Mouse (Mus musculus) liver, embryonic 11.5 days (tissue): ENCODE measurements around the gene Gm17324. TPM values are rescaled to one million over a fixed set of nuclear protein-coding genes. Genes with fewer than 3 reads are reported as not detected.
"Not testable (repeated sequence)": the region's sequence is repeated elsewhere in the genome, so short reads cannot be mapped to it uniquely, and the experiment has no call there.

Experiments used
- ATAC-seq: fragments of 200-750 bp; cut with Nextera tagmentation; replicated peaks from 2 replicates; pipeline ENCODE4 v1.8.0; 2017; ENCODE audit warnings: moderate number of reproducible peaks, mild to moderate bottlenecking, moderate TSS enrichment, moderate library complexity; ENCODE audit not compliant: low FRiP score
- DNase-seq: peaks from one replicate; pipeline ENCODE4 v3.0.0-alpha.2; 2017; ENCODE audit warnings: low spot score
- H3K27ac ChIP-seq: fragments of 300-500 bp; sonication (generic); 2 replicates; pipeline ENCODE4 v1.5.1; 2014; ENCODE audit warnings: mild to moderate bottlenecking, low read depth, low read length, control low read depth
- H3K27me3 ChIP-seq: fragments of 300-500 bp; sonication (generic); replicated peaks from 2 replicates; pipeline ENCODE4 v1.6.1; 2014; ENCODE audit warnings: low read length, mixed read lengths; ENCODE audit not compliant: control insufficient read depth, insufficient read depth
- H3K36me3 ChIP-seq: fragments of 300-500 bp; sonication (generic); 2 replicates; pipeline ENCODE4 v1.6.1; 2014; ENCODE audit warnings: mild to moderate bottlenecking, low read length, moderate library complexity, mixed read lengths; ENCODE audit not compliant: control insufficient read depth, insufficient read depth
- H3K4me1 ChIP-seq: fragments of 300-500 bp; sonication (generic); replicated peaks from 2 replicates; pipeline ENCODE4 v1.6.1; 2014; ENCODE audit warnings: low read length, mixed read lengths; ENCODE audit not compliant: control insufficient read depth, insufficient read depth
- H3K4me2 ChIP-seq: fragments of 300-500 bp; sonication (generic); 2 replicates; pipeline ENCODE4 v1.6.1; 2014; ENCODE audit warnings: mild to moderate bottlenecking, control low read depth, moderate library complexity
- H3K4me3 ChIP-seq: fragments of 300-500 bp; sonication (generic); 2 replicates; pipeline ENCODE4 v1.5.1; 2014; ENCODE audit warnings: low read depth, low read length, control low read depth
- H3K9ac ChIP-seq: fragments of 300-500 bp; sonication (generic); 2 replicates; pipeline ENCODE4 v1.6.1; 2014; ENCODE audit warnings: low read depth, low read length, control low read depth
- H3K9me3 ChIP-seq: fragments of 300-500 bp; sonication (generic); 2 replicates; pipeline ENCODE4 v1.6.1; 2016; ENCODE audit warnings: low read length, inconsistent platforms, mixed read lengths; ENCODE audit not compliant: control insufficient read depth
- WGBS: fragments of 180-500 bp; shearing (Covaris S2); extraction: QIAGEN DNeasy Blood & Tissue Kit; methylation state at CpG from one replicate; pipeline ENCODE4 v1.1.7; 2014; 5-methylcytosine and 5-hydroxymethylcytosine counted together
- polyA plus RNA-seq: library from polyadenylated mRNA; unstranded; fragments of >200 nt; fragmentation: Nextera tagmentation; extraction: Ambion mirVana; gene quantifications from 2 replicates; pipeline ENCODE4 v1.2.1, GENCODE M21; 2014

The Gm17324 gene
- polyA plus RNA-seq, 1 experiment from 2014 or later = 0.96 TPM

DNA sequence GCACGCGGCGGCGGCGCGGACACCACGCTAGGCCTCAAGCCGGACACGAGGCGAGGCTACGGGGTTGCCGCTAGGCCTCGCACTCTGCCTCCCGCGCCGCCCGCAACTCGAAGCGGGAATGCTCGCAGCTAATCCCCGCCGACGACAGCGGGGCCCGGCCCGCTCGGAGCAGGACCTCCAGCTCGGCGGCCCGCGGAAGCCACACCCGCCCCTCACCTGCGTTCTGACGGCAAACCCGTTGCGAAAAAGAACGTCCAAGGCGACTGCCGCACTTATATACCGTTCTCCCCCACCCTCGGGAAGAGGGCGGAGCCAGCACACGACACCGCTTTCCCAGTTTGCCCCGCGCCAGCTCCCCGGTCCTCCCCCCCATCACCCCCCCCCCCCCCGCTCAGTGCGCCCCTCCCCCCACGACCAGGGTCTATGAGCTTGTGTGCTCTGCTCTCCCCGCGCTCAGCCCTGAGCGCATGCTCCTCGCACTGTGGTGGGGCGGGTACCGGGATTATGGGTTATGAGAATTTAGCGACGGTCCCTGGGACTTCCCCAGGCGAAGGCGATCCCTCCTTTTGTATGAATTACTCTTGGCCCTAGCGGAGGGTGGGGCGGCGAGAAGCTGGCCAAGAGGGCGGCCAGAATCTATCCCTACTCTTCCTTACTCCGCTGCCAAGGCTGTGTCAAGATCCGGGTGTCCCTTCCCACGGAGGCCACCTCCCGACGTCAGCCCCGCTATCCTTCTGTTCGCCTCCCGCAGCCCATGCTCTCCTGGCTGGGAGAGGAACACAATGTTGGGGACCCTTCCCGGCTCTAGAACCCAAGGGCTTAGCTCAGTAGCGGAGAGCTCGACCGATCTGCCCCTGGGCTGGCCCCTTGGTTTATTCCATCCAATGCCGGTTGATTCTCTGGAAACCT lies 33.1 kb upstream of the Gm17324 start:
- Histone ChIP-seq H3K27ac (peak overlapping the region; percentile 100), H3K9ac (peak overlapping the region; percentile 100), H3K4me2 (peak overlapping the region; percentile 75), H3K4me1 (peaks cover 11% of the 10 kb centered on the region), H3K4me3 (peak overlapping the region; percentile 97), H3K27me3 (no peaks in the 10 kb centered on the region), H3K36me3 (peaks cover 28% of the 10 kb centered on the region), H3K9me3 (no peaks in the 10 kb centered on the region)
- peak; percentile 97 for DNase-seq
- under 1% methylated on average over 75 of the region's 77 CpGs for WGBS
- ATAC-seq = peak; percentile 94

DNA sequence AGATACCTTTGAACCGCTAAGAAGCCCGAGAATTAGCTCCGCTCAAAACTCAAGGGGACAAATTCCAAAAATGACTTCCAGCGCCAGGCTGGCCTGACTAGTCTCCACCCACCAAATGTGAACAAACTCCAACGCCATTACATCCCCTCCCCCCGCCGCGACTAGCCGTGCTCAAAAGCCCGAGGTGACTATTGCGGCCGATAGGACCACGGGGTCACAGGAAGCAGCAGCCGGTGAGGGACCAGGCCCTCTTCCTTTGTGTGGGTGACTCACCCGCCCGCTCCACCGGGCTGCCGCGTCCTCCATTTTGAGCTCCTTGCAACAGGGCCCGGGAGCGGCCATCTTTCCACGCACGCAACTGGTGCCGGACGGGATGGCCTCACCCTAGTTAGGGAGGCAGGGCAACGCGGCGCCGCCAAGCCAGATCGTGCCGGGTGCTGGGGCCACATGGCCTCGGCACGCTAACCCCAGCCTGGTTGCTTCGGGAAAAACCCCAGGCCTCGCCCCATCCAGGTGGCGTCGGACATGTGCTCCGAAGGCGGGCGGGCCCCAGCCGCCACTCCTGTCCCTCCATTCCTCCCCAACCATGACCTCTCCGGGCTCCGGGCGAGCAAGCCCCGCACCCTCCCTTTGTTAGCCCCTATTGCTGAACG lies 32.2 kb upstream of the Gm17324 start:
- H3K36me3 ChIP-seq = peaks cover 28% of the 10 kb centered on the region
- H3K9me3 ChIP-seq = no peaks in the 10 kb centered on the region
- H3K4me3 ChIP-seq = peak overlapping the region; percentile 97
- ATAC-seq = peak; percentile 5
- no peaks in the 10 kb centered on the region for H3K27me3 ChIP-seq
- peak; percentile 82 for DNase-seq
- H3K27ac ChIP-seq = peak overlapping the region; percentile 100
- peaks cover 11% of the 10 kb centered on the region for H3K4me1 ChIP-seq
- H3K9ac ChIP-seq = peak overlapping the region; percentile 100
- H3K4me2 ChIP-seq = peak overlapping the region; percentile 75
- WGBS = under 1% methylated on average over 46 of the region's 46 CpGs

DNA sequence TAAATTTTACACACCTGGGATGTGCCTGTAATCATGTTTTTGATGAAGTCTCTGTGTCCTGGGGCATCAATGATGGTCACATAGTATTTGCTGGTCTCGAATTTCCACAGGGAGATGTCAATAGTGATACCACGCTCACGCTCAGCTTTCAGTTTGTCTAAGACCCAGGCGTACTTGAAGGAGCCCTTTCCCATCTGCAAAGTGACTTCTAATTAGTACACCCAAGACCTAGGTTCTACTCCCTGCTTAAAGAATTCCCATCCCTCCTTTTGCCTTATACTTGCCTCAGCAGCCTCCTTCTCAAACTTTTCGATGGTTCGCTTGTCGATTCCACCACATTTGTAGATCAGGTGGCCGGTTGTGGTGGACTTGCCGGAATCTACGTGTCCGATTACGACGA lies 31.6 kb upstream of the Gm17324 start:
- ATAC-seq, DNase-seq, H3K27me3 ChIP-seq, H3K9me3 ChIP-seq: not testable (repeated sequence)
- H3K36me3 ChIP-seq = peaks cover 28% of the 10 kb centered on the region
- peaks cover 11% of the 10 kb centered on the region for H3K4me1 ChIP-seq
- peak overlapping the region; percentile 100 for H3K9ac ChIP-seq
- H3K4me2 ChIP-seq = peak overlapping the region; percentile 75
- peak overlapping the region; percentile 97 for H3K4me3 ChIP-seq
- peak overlapping the region; percentile 100 for H3K27ac ChIP-seq
- 0% methylated on average over 13 of the region's 13 CpGs for WGBS

DNA sequence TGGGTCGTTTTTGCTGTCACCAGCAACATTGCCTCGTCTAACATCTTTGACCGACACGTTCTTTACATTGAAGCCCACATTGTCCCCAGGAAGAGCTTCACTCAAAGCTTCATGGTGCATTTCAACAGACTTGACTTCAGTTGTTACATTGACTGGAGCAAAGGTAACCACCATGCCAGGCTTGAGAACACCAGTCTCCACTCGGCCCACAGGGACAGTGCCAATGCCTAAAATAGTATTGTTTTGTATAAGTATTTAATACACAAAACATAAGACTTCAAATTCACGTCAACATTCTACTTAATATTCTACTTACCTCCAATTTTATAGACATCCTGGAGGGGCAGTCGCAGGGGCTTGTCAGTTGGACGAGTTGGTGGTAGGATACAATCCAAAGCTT lies 30.7 kb upstream of the Gm17324 start:
- not testable (repeated sequence) for ATAC-seq, H3K9me3 ChIP-seq, H3K27me3 ChIP-seq, DNase-seq
- Histone ChIP-seq H3K4me3 (peak overlapping the region; percentile 97), H3K9ac (peak overlapping the region; percentile 100), H3K4me1 (peaks cover 11% of the 10 kb centered on the region), H3K36me3 (peaks cover 28% of the 10 kb centered on the region), H3K27ac (peak overlapping the region; percentile 100), H3K4me2 (peak overlapping the region; percentile 75)
- 26% methylated on average over 8 of the region's 8 CpGs for WGBS

DNA sequence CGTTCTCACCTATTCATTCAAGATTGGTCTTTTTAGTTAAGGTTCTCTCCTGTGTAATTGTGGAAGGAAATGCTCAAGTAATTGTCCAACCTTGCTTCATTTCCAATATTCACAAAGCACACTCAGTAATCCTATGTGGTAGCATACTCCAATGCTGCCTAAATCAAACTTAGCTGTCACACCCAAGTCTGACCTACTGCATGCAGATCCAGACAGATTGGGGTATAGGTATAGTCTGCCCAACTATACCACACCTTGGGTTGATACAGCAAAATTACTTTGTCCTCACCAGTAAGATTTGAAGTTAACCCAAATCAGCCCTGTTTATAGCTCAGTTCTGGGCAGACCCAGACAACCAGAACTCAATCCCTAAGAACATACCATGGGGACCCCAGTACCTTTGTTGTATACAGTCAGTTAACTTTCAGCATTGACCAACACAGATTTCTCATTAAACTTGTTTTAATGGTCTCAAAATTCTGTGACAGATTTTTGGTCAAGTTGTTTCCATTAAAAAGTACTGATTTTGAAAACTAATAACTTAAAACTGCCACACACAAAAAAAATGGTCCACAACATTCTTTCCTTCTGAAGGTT lies 29.5 kb upstream of the Gm17324 start:
- peaks cover 33% of the 10 kb centered on the region for H3K36me3 ChIP-seq
- not testable (repeated sequence) for H3K4me3 ChIP-seq, H3K27me3 ChIP-seq, H3K9me3 ChIP-seq, DNase-seq, ATAC-seq, H3K4me1 ChIP-seq
- H3K9ac ChIP-seq = peak overlapping the region; percentile 10; the same call in 1 of the 2 replicates
- peak overlapping the region; percentile 19 for H3K4me2 ChIP-seq
- WGBS = 47% methylated on average over 1 of the region's 1 CpGs
- H3K27ac ChIP-seq = peak overlapping the region; percentile 9; the same call in 1 of the 2 replicates

DNA sequence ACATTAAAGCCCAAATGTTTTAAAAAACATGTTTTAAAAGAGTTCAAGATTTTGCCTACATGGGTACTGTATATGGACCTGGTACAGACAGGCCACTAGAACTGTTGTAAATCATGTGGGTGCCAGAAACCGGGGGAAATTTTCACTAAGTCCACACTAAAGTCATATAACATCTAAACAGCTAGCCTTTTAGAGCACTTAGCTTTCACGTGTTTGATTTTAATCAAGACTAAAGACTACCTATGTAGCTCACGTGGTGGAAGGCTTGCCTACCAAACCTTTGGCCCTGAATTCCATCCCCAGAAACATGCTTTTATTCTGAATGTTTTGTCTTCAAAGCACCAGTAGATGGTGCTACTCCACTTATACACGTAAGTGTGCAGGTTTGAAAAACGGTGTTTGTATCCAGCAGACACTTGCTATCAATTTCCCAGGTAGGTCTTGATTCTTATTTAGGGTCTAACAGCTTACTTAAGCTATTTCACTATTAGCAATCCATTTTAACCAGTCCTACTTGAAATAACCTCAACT lies 28.5 kb upstream of the Gm17324 start:
- H3K4me2 ChIP-seq = no peak overlapping the region
- H3K9me3 ChIP-seq = no peaks in the 10 kb centered on the region
- H3K36me3 ChIP-seq = peaks cover 33% of the 10 kb centered on the region
- H3K27ac ChIP-seq = peak overlapping the region; percentile 9; the same call in 1 of the 2 replicates
- no peak for DNase-seq
- peaks cover 4% of the 10 kb centered on the region; the same call in 1 of the 2 replicates for H3K4me1 ChIP-seq
- peak; percentile 5 for ATAC-seq
- no peak overlapping the region for H3K4me3 ChIP-seq
- no peak overlapping the region for H3K9ac ChIP-seq
- H3K27me3 ChIP-seq = no peaks in the 10 kb centered on the region
- 4% methylated on average over 5 of the region's 5 CpGs for WGBS

DNA sequence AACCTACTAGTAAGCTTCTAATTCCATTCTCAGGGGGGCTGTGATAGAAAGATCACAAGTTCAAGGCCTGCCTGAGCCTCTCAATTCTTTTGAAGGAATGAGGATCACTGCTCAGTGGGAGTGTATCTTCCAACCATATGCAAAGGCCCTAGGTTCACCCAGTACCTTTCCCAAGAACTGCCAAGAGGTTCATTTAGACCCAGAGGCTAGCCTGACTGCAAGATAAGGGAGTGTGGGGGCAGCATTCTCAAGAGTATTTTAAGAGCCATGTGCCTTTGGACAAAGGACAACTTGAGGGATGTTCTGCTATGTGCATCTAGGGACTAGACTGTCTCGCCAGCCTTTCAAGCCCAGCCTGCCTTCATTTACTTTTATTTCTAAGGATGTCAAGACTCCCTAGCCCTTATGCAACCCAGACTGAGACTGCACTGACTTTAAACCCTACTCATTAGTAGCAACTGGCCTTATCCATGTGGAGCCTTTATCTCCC lies 28.0 kb upstream of the Gm17324 start:
- peaks cover 33% of the 10 kb centered on the region for H3K36me3 ChIP-seq
- H3K9ac ChIP-seq = no peak overlapping the region
- H3K4me3 ChIP-seq = no peak overlapping the region
- DNase-seq = peak; percentile 72
- H3K27me3 ChIP-seq = no peaks in the 10 kb centered on the region
- peak; percentile 58 for ATAC-seq
- whole genome bisulfite sequencing = 3% methylated on average over 1 of the region's 1 CpGs
- no peak overlapping the region for H3K4me2 ChIP-seq
- H3K27ac ChIP-seq = peak overlapping the region; percentile 9
- H3K9me3 ChIP-seq = no peaks in the 10 kb centered on the region
- H3K4me1 ChIP-seq = peaks cover 4% of the 10 kb centered on the region; the same call in 1 of the 2 replicates

DNA sequence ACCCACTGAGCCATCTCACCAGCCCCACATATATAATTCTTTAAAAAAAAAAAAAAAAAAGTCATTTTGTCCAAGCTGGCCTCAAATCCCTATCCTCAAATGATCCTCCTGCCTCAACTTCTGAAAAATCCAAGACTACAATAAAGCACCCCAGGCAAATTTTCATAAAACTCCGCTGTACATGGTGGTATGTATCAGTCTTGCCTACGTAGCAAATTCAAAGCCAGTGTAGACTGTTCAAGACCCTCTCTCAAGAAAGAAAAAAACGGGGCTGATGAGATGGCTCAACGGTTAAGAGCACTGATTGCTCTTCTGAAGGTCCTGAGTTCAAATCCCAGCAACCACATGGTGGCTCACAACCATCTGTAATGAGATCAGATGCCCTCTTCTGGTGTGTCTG lies 27.3 kb upstream of the Gm17324 start:
- ATAC-seq = peak; percentile 2; the same call in 1 of the 2 replicates
- H3K27me3 ChIP-seq = no peaks in the 10 kb centered on the region
- H3K4me1 ChIP-seq = peaks cover 4% of the 10 kb centered on the region; the same call in 1 of the 2 replicates
- H3K9me3 ChIP-seq = no peaks in the 10 kb centered on the region
- H3K27ac ChIP-seq = no peak overlapping the region
- no peak overlapping the region for H3K4me3 ChIP-seq
- DNase-seq = no peak
- no peak overlapping the region for H3K9ac ChIP-seq
- H3K4me2 ChIP-seq = no peak overlapping the region
- peaks cover 33% of the 10 kb centered on the region for H3K36me3 ChIP-seq
- 80% methylated on average over 4 of the region's 4 CpGs for WGBS
